Comparison of ENCODE assay signal across 8 mouse cellular contexts in the genomic region with DNA sequence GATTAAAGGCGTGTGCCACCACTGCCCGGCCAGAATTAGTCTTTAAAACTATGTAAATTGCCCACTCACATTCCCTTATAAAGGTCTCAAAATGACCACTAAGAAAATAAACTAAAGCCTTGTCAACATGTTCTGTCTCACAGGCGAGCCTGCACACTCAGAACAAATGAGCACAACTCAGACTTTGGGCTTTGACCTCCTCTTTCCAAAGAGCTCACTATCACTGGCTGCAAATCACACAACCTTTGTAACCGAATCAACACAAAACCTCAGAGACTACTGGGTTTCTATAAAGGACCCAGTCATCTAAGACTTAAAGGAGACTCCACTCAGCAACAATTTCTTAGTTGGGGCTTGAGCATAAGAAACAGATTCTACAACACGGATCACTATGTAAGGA. TPM values are rescaled to one million over a fixed set of nuclear protein-coding genes. Genes with fewer than 3 reads are reported as not detected.
DNase-seq lines count a peak whose midpoint lies in the region; ATAC-seq and TF ChIP-seq lines count a peak whose summit lies in the region.

No protein-coding gene starts in this region.

- peaks cover 76% of the 10 kb centered on the region for H3K4me1 ChIP-seq in heart, embryonic 13.5 days
- peaks cover 12% of the 10 kb centered on the region for H3K4me1 ChIP-seq in cortical plate, adult 2 months (ENCODE audit: control insufficient read depth, insufficient read depth, low read length)
- H3K4me1 ChIP-seq in intestine, embryonic 15.5 days (replicated peaks), result peaks cover 27% of the 10 kb centered on the region
- H3K4me1 ChIP-seq in midbrain, embryonic 12.5 days, result peaks cover 34% of the 10 kb centered on the region

- 76% methylated on average over 5 of the region's 5 CpGs for WGBS in heart, embryonic 13.5 days
- WGBS in intestine, embryonic 15.5 days, result 65% methylated on average over 5 of the region's 5 CpGs
- 80% methylated on average over 5 of the region's 5 CpGs for WGBS in midbrain, embryonic 12.5 days

- ATAC-seq in heart, embryonic 13.5 days (ENCODE audit: extremely low read depth, insufficient number of reproducible peaks, low FRiP score, low TSS enrichment), result no peak
- ATAC-seq in intestine, embryonic 15.5 days, result no peak
- no peak for ATAC-seq in midbrain, embryonic 12.5 days (ENCODE audit: low FRiP score, low read depth)

- no peaks in the 10 kb centered on the region for H3K27me3 ChIP-seq in heart, embryonic 13.5 days (replicated peaks)
- no peaks in the 10 kb centered on the region for H3K27me3 ChIP-seq in intestine, embryonic 15.5 days (replicated peaks)
- H3K27me3 ChIP-seq in midbrain, embryonic 12.5 days, result no peaks in the 10 kb centered on the region

- H3K4me2 ChIP-seq in heart, embryonic 13.5 days, result peak overlapping the region; percentile 99
- H3K4me2 ChIP-seq in intestine, embryonic 15.5 days (replicated peaks), result peak overlapping the region; percentile 79
- peak overlapping the region; percentile 97 for H3K4me2 ChIP-seq in midbrain, embryonic 12.5 days (replicated peaks)

- no peaks in the 10 kb centered on the region for H3K9me3 ChIP-seq in heart, embryonic 13.5 days
- no peaks in the 10 kb centered on the region for H3K9me3 ChIP-seq in intestine, embryonic 15.5 days
- H3K9me3 ChIP-seq in midbrain, embryonic 12.5 days, result no peaks in the 10 kb centered on the region

- H3K27ac ChIP-seq in heart, embryonic 13.5 days (replicated peaks), result 0 out of 2 replicates have a peak overlapping the region, but pooled peaks have one; percentile 94
- no peak overlapping the region for H3K27ac ChIP-seq in cortical plate, adult 2 months (ENCODE audit: insufficient read depth, low read length)
- no peak overlapping the region for H3K27ac ChIP-seq in intestine, embryonic 15.5 days
- no peak overlapping the region for H3K27ac ChIP-seq in midbrain, embryonic 12.5 days (replicated peaks)

- H3K4me3 ChIP-seq in heart, embryonic 13.5 days, result peak overlapping the region; percentile 83
- H3K4me3 ChIP-seq in cortical plate, adult 2 months (ENCODE audit: insufficient read depth, low read length), result peak overlapping the region; percentile 74; the same call in 1 of the 2 replicates
- H3K4me3 ChIP-seq in intestine, embryonic 15.5 days (replicated peaks), result peak overlapping the region; percentile 68
- H3K4me3 ChIP-seq in midbrain, embryonic 12.5 days, result peak overlapping the region; percentile 93

- no peak for TF ChIP-seq POLR2A in cortical plate, adult 2 months (IDR thresholded peaks at IDR 0.05; ENCODE audit: extremely low read depth, insufficient read depth, low read length)

- TF ChIP-seq CTCF in cortical plate, adult 2 months (IDR thresholded peaks at IDR 0.05; ENCODE audit: extremely low read depth, insufficient read depth, low read length), result no peak

- H3K9ac ChIP-seq in heart, embryonic 13.5 days, result peak overlapping the region; percentile 93
- peak overlapping the region; percentile 91; the same call in 1 of the 2 replicates for H3K9ac ChIP-seq in intestine, embryonic 15.5 days
- H3K9ac ChIP-seq in midbrain, embryonic 12.5 days (replicated peaks), result peak overlapping the region; percentile 96

- H3K36me3 ChIP-seq in heart, embryonic 13.5 days, result no peaks in the 10 kb centered on the region
- no peaks in the 10 kb centered on the region for H3K36me3 ChIP-seq in intestine, embryonic 15.5 days
- no peaks in the 10 kb centered on the region for H3K36me3 ChIP-seq in midbrain, embryonic 12.5 days

- intact Hi-C loops in heart, postnatal 10 days (cut with DNase I), result loop anchor here (10.0 kb wide), 1 partner anchor 526 kb away; a partner anchor contains a TSS
- intact Hi-C loops in left cerebral cortex, postnatal 25 days (cut with DNase I), result no loop called here

- no peak for DNase-seq in heart, postnatal 10 days
- no peak for DNase-seq in spleen, postnatal 10 days (ENCODE audit: low spot score in 2 of 2)
- no peak for DNase-seq in left cerebral cortex, postnatal 25 days (ENCODE audit: low spot score in 2 of 2)
- no peak for DNase-seq in ovary, postnatal 10 days (ENCODE audit: low spot score)

RNA-seq across cellular contexts. Expression of a gene that starts 9.3 kb away (rescaled TPM):
- 14.8 and 16.4 TPM in 2 replicates for polyA plus RNA-seq in heart, embryonic 13.5 days (2015; fragmentation: Nextera tagmentation; extraction: Ambion mirVana)
- 10 to 100 TPM; 40.6 to 42.8 TPM for total RNA-seq in heart, postnatal 10 days (2021)
- polyA plus RNA-seq in cortical plate, adult 2 months (2012; rRNA removed), result 28.1 and 32.9 TPM in 2 replicates
- 22.8 and 23.2 TPM in 2 replicates for polyA plus RNA-seq in intestine, embryonic 15.5 days (2015; fragmentation: Nextera tagmentation; extraction: Ambion mirVana)
- polyA plus RNA-seq in midbrain, embryonic 12.5 days (2016; fragmentation: Nextera tagmentation; extraction: Ambion mirVana), result 41.4 and 43.6 TPM in 2 replicates
- 10 to 100 TPM; 54.3 to 55.6 TPM for total RNA-seq in left cerebral cortex, postnatal 25 days (2021)

RNA-seq across cellular contexts. Expression of a gene that starts 9.5 kb away (rescaled TPM):
- polyA plus RNA-seq in heart, embryonic 13.5 days (2015; fragmentation: Nextera tagmentation; extraction: Ambion mirVana), result 43.8 and 50.4 TPM in 2 replicates
- 10 to 100 TPM; 77.9 to 79.1 TPM for total RNA-seq in heart, postnatal 10 days (2021)
- 57.5 and 60.4 TPM in 2 replicates for polyA plus RNA-seq in cortical plate, adult 2 months (2012; rRNA removed)
- polyA plus RNA-seq in intestine, embryonic 15.5 days (2015; fragmentation: Nextera tagmentation; extraction: Ambion mirVana), result 52.6 and 55.1 TPM in 2 replicates
- polyA plus RNA-seq in midbrain, embryonic 12.5 days (2016; fragmentation: Nextera tagmentation; extraction: Ambion mirVana), result 54.6 and 59.2 TPM in 2 replicates
- 10 to 100 TPM; 62.4 to 64.9 TPM for total RNA-seq in left cerebral cortex, postnatal 25 days (2021)

RNA-seq across cellular contexts. Expression of a gene that starts 24.6 kb away (rescaled TPM):
- 0.65 and 1.1 TPM in 2 replicates for polyA plus RNA-seq in heart, embryonic 13.5 days (2015; fragmentation: Nextera tagmentation; extraction: Ambion mirVana)
- total RNA-seq in heart, postnatal 10 days (2021), result under 1 TPM; 0.69 to 0.89 TPM
- polyA plus RNA-seq in cortical plate, adult 2 months (2012; rRNA removed), result 1.0 and 1.3 TPM in 2 replicates
- 2.3 and 4.6 TPM in 2 replicates for polyA plus RNA-seq in intestine, embryonic 15.5 days (2015; fragmentation: Nextera tagmentation; extraction: Ambion mirVana)
- polyA plus RNA-seq in midbrain, embryonic 12.5 days (2016; fragmentation: Nextera tagmentation; extraction: Ambion mirVana), result 0.17 and 0.22 TPM in 2 replicates
- total RNA-seq in left cerebral cortex, postnatal 25 days (2021), result under 1 TPM; 0.30 to 0.53 TPM

RNA-seq across cellular contexts. Expression of a gene that starts 57.9 kb away (rescaled TPM):
- not detected in 2 replicates for polyA plus RNA-seq in heart, embryonic 13.5 days (2015; fragmentation: Nextera tagmentation; extraction: Ambion mirVana)
- total RNA-seq in heart, postnatal 10 days (2021), result under 1 TPM in 1 of 2 experiments, not detected in 1; 0.22 TPM
- 0.91 and 1.1 TPM in 2 replicates for polyA plus RNA-seq in cortical plate, adult 2 months (2012; rRNA removed)
- 0.13 TPM in 1 of 2 replicates, not detected in the other for polyA plus RNA-seq in intestine, embryonic 15.5 days (2015; fragmentation: Nextera tagmentation; extraction: Ambion mirVana)
- 0.24 TPM in 1 of 2 replicates, not detected in the other for polyA plus RNA-seq in midbrain, embryonic 12.5 days (2016; fragmentation: Nextera tagmentation; extraction: Ambion mirVana)
- total RNA-seq in left cerebral cortex, postnatal 25 days (2021), result 1 to 10 TPM; 1.5 to 1.7 TPM
